Mouse (Mus musculus) myocyte (in vitro differentiated cells): ENCODE results near the gene Nxt1.

ENCODE experiments used
- CEBPB ChIP-seq: IDR thresholded peaks from 2 replicates; pipeline ENCODE4 v1.6.1; 2011; ENCODE audit warnings: mild to moderate bottlenecking, moderate library complexity; ENCODE audit not compliant: poor library complexity, insufficient read depth, severe bottlenecking
- MAX ChIP-seq: IDR thresholded peaks from one replicate; pipeline ENCODE4 v1.6.1; 2011; ENCODE audit warnings: low read depth, mild to moderate bottlenecking, control low read depth
- MYOD1 ChIP-seq, 3 experiments: IDR thresholded peaks; one replicate each; pipeline ENCODE4 v1.6.1; 2011; ENCODE audit warnings: control low read depth in 2 of 3, low read depth in 2 of 3, mild to moderate bottlenecking in 2 of 3, moderate library complexity in 1 of 3; ENCODE audit not compliant: insufficient read length in 2 of 3, control insufficient read depth in 1 of 3
- POLR2A ChIP-seq: IDR thresholded peaks from one replicate; pipeline ENCODE4 v1.6.1; 2011; ENCODE audit warnings: low read depth, mild to moderate bottlenecking, control low read depth, moderate library complexity; ENCODE audit not compliant: insufficient read length
- POLR2AphosphoS2 ChIP-seq: IDR thresholded peaks from one replicate; pipeline ENCODE4 v1.6.1; 2011; ENCODE audit warnings: low read depth, control low read depth; ENCODE audit not compliant: insufficient read length
- SRF ChIP-seq: IDR thresholded peaks from one replicate; pipeline ENCODE4 v1.6.1; 2011; ENCODE audit warnings: low read depth; ENCODE audit not compliant: control insufficient read depth, insufficient read length
- TCF12 ChIP-seq: IDR thresholded peaks from one replicate; pipeline ENCODE4 v1.6.1; 2011; ENCODE audit warnings: mild to moderate bottlenecking, control low read depth; ENCODE audit not compliant: poor library complexity, insufficient read depth, severe bottlenecking

DNA sequence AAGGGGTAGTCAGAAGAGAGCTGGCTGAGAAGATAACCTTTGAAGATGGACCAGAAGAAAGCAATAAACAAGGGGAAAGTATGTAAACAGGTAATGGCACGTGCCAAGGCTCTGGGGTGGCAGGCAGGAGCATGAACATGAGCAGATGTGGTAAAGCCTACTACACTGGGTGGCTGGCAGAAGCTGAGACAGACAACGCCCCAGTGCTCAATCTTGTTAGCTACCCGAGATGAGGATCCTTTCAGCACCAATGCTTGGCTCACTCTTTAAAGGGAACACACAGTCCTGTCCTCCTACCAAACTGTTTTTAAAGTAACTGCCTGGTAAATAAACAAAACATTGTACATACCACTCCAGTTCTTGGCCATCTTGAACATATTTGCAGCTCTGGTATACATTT, 39.9 kb downstream of the Nxt1 start:
- TF ChIP-seq POLR2A = no peak
- TF ChIP-seq MYOD1 (IDR thresholded peaks at IDR 0.05; ENCODE audit: control insufficient read depth in 1 of 3, insufficient read length in 2 of 3, low read depth in 2 of 3) = no peak
- no peak for TF ChIP-seq CEBPB
- no peak for TF ChIP-seq TCF12
- TF ChIP-seq POLR2AphosphoS2 = no peak
- no peak for TF ChIP-seq MAX
- no peak for TF ChIP-seq SRF
